Mouse (Mus musculus) kidney, adult 18-20 months (tissue): ENCODE results near the gene Ebf3.

ENCODE experiments used
- DNase-seq: peaks from one replicate; pipeline ENCODE4 v3.0.0; 2021

Gene Ebf3

DNA sequence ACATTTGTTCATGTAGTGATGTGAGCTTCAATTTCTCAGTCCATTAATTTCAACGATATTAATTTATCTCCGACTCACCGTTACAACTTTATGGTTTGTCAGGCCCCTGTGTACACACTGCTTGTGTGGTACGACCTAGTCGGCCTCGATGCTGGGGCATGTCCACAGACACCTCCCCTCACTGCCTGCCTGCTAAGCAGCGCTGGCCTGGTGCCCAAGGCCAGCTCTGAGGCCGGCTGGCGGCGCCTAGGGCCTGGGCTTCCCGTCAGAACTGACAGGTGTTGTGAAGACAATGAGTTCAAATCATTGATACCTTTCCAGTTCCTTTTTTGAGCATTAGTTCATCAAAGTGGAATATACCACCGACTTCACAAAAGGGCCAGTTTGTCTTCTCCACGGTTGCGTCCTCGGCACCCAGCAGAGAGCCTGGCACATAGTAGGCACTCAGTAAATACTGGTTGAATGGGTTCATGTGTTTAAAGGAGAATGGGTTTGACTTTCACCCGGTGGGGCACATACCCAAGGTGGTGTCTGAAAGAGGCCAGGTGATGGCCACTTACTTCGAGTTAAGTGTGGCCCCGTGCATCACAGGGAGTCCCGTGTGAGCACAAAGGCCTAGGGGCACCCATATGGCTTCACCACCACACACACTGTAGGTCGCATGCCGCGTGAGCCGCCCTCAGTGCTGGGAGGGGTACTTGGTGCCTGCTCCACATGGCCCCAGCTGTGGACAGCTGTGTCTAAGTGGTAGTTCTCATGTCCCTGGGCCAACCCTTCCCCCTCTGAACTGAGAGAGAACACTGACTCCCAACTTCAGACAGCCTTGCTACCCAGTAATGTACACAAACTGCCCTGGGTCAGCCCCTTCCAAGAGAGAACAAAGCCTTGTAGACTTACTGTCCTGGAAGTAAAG lies 116.9 kb downstream of the Ebf3 start:
- no peak for DNase-seq

DNA sequence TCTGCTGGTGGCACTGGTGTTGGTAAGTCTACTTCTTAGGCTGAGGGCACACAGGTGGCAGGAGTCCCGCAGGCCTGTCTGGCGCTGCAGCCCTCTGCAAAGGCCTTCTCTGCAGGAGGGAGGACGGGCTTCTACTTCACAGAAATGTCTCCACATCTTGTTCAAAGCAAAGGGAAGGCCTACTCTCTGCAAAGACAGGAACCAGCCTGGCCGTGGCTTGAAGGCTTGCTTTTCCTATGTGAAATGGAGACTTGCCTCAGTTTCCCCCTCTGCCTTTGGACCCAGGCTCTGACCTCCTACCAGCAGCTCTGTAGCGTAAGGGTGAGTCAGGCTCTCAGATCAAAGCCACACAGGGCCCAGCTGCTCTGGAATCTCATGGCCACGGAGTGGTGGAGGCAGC lies 117.7 kb downstream of the Ebf3 start:
- no peak for DNase-seq

DNA sequence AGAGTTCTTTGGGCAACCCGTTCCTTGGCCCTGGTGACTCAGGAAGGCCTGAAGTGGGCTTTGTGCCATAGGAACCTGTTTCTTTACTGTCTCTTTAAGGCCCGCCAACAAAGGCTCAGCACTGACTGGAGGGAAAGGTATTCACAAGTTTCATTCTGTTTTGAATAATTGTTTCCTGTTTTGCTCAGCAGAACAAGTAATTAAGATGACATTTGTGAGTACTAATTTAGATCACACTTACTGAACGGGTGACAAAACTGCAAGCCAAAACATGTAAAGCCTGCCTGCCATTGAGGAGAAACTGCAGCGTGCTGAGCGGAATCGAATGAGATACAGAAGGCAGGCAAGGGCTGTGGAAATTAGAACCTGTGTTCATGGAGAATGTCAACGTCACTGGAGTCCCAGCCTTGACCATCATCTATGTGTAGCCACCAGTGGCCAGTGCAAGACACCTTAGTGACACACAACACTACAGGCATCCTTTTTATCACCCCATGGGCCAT lies 121.4 kb downstream of the Ebf3 start:
- no peak for DNase-seq

DNA sequence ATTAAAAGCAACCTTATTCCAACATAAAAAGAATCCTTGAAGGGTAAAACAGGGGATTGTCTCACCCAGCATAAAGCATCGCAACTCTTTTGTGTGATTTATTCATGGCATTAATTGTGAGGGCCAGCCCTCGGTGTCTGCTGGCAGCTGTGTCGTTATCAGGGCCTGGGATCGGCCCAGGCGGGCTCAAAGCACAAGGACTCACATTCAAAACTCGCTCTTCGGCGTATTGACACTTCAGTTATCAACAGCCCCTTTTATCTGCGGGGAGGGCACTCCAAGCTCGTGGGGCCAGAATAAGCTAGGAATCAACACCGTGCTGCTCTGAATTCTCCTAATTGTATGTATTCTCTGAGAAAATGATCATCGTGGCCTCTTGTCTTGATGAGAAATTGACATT lies 122.4 kb downstream of the Ebf3 start:
- no peak for DNase-seq

DNA sequence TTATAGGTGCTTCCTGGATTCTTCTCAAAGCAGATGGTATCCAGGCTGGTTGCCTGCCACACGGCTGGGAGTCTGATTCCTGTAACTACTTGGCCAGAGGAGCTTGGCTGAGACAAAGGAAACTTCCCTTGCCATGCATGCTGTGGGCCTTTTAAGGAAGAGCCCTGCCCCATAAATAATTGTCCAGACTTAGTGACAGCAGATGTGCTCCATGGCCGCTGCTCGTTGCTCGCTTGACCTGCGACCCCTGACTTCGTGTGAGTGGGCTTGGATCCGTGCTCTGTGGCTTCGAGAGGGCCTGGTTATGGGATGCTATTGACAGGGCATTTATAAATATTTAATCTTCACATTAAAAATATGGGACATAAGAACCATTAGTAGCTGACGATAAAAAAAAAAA lies 142.0 kb downstream of the Ebf3 start:
- DNase-seq = no peak

DNA sequence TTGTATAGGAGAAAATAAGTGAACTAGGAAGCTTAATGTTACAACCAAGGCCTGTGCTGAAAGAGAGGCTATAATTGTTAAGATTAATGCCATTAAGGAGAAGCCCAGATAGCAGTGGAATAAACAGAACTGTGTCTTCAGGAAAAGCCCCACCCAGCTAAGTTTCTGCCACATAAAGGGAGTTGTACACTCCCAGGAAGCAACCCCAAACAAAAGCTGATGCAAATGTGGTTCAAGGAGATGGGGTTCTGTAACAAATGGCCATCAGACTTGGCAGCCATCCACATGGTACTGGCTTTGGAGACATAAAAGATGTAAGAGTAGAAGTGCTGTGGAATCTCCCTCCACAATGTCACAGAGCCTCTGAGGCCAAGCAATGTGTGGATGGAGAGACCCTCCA lies 155.2 kb downstream of the Ebf3 start:
- DNase-seq = no peak

DNA sequence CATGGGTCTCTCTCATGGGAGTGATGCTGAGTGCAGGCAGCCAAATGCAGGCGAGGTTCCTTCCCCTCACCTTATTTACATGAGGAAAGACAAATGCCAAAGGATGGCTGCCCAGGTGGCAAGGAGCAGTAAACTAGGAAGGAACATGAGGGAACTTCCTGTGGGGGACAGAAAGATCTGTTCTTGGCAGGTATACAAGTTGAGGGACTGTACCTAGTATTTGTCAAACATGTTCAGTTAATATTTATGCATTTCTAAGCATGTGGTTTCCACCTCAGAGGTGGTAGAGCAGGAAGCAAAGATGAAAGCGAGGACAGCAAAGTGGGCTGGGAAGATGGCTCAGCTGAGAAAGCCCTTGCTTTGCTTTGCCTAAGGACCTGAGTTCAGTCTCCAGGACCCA lies 159.6 kb downstream of the Ebf3 start:
- DNase-seq = no peak

DNA sequence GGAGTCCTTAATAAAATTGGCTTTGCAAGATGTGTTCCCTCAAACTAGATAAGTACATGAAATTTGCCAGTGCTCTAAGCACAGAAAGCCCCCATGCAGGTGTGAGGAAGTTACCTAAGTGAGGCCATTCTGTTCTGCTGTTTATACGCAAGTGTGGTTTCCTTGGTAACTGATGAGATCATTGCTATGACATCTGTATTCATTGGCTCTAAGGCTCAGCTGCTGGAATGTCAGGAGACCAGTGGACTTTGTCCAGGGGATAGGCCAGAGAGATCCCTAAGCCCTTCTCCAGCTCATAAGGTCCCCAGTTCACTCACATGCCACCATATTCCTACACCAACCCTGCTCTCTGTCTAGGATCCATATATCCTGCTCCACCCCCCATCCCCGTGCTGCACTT lies 162.4 kb downstream of the Ebf3 start:
- DNase-seq = no peak

DNA sequence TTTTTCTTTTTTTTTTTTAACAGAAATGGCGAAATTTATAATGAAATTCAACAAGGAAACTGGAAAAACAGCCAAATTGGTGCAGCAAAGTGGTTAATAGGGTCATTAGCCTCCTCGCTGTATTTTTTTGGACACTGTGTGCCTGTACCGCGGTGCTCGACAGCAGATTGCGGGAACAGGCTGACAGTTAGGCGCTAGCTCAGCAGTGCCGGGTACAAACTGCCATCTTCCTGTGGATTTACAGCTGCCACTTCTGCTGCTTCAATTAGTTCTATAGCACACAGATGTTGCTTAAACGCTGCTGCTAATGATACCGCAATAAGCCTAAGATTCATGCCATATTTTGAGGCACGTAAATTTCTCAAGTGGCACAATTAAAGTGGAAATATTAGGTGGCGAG lies 167.1 kb downstream of the Ebf3 start:
- DNase-seq = no peak
